Mouse (Mus musculus) lung, embryonic 14.5 days (tissue): Measurements from ENCODE around the gene Eif4h. TPM values are rescaled to one million over a fixed set of nuclear protein-coding genes. Genes with fewer than 3 reads are reported as not detected.
A peak's percentile ranks its signal among the peaks of the same experiment; 100 is the strongest.
"Not testable (repeated sequence)": the region's sequence is repeated elsewhere in the genome, so short reads cannot be mapped to it uniquely, and the experiment has no call there.

Experiments
- ATAC-seq: fragments of 200-750 bp; cut with Nextera tagmentation; 2 replicates; pipeline ENCODE4 v1.8.0; 2017; ENCODE audit warnings: mild to moderate bottlenecking, moderate TSS enrichment, moderate library complexity; ENCODE audit not compliant: insufficient read depth
- DNase-seq: peaks from one replicate; pipeline ENCODE4 v3.0.0-alpha.2; 2015
- H3K27ac ChIP-seq: fragments of 300-500 bp; sonication (generic); 2 replicates; pipeline ENCODE4 v1.5.1; 2014; ENCODE audit warnings: low read depth, mild to moderate bottlenecking, moderate library complexity
- H3K27me3 ChIP-seq: fragments of 300-500 bp; sonication (generic); 2 replicates; pipeline ENCODE4 v1.6.1; 2014; ENCODE audit warnings: low read length, control low read depth; ENCODE audit not compliant: insufficient read depth
- H3K36me3 ChIP-seq: fragments of 300-500 bp; sonication (generic); 2 replicates; pipeline ENCODE4 v1.6.1; 2014; ENCODE audit warnings: control low read depth; ENCODE audit not compliant: insufficient read depth
- H3K4me1 ChIP-seq: fragments of 300-500 bp; sonication (generic); 2 replicates; pipeline ENCODE4 v1.6.1; 2014; ENCODE audit warnings: antibody characterized with exemption, control low read depth; ENCODE audit not compliant: insufficient read depth
- H3K4me2 ChIP-seq: fragments of 300-500 bp; sonication (generic); 2 replicates; pipeline ENCODE4 v1.6.1; 2014; ENCODE audit warnings: mild to moderate bottlenecking
- H3K4me3 ChIP-seq: fragments of 300-500 bp; sonication (generic); 2 replicates; pipeline ENCODE4 v1.5.1; 2014; ENCODE audit warnings: low read depth, low read length
- H3K9ac ChIP-seq: fragments of 300-500 bp; sonication (generic); 2 replicates; pipeline ENCODE4 v1.6.1; 2014
- H3K9me3 ChIP-seq: fragments of 300-500 bp; sonication (generic); 2 replicates; pipeline ENCODE4 v1.6.1; 2016; ENCODE audit warnings: low read depth, low read length, control low read depth
- CTCF ChIP-seq: IDR thresholded peaks from 2 replicates; pipeline ENCODE4 v1.5.1; 2016; ENCODE audit warnings: antibody characterized with exemption, low read depth
- WGBS: fragments of 180-500 bp; shearing (Covaris S2); extraction: QIAGEN DNeasy Blood & Tissue Kit; methylation state at CpG from one replicate; pipeline ENCODE4 v1.1.7; 2014; 5-methylcytosine and 5-hydroxymethylcytosine counted together
- polyA plus RNA-seq: library from polyadenylated mRNA; unstranded; fragments of >200 nt; fragmentation: Nextera tagmentation; extraction: Ambion mirVana; gene quantifications from 2 replicates; pipeline ENCODE4 v1.2.1, GENCODE M21; 2014

Gene Eif4h
- polyA plus RNA-seq, 1 experiment from 2014 or later, result 559 TPM

DNA sequence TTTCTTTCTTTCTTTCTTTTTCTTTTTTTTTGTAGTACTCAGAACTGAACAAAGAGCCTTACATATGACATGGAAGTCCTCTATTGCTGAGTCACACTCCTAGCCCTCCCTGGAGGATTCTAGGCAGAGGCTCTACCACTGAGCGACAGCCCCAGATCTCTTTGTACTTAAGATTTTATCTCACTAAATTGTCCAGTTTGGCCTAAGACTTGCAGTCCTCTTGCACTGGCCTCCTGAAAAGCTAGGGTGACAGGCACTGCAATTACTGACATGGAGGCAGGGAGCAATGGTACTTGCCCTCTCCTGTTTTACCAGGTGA lies 32.9 kb upstream of the Eif4h start:
- no peak for DNase-seq
- H3K4me2 ChIP-seq, result no peak overlapping the region
- H3K36me3 ChIP-seq, result peaks cover 27% of the 10 kb centered on the region
- H3K4me1 ChIP-seq, result 0 out of 2 replicates have a peak, but pooled peaks cover 8% of the 10 kb centered on the region
- no peaks in the 10 kb centered on the region for H3K27me3 ChIP-seq
- H3K9ac ChIP-seq, result no peak overlapping the region
- no peak for ATAC-seq
- no peaks in the 10 kb centered on the region for H3K9me3 ChIP-seq
- TF ChIP-seq CTCF, result no peak
- no peak overlapping the region for H3K27ac ChIP-seq
- H3K4me3 ChIP-seq, result no peak overlapping the region
- 80% methylated on average over 1 of the region's 1 CpGs for WGBS

DNA sequence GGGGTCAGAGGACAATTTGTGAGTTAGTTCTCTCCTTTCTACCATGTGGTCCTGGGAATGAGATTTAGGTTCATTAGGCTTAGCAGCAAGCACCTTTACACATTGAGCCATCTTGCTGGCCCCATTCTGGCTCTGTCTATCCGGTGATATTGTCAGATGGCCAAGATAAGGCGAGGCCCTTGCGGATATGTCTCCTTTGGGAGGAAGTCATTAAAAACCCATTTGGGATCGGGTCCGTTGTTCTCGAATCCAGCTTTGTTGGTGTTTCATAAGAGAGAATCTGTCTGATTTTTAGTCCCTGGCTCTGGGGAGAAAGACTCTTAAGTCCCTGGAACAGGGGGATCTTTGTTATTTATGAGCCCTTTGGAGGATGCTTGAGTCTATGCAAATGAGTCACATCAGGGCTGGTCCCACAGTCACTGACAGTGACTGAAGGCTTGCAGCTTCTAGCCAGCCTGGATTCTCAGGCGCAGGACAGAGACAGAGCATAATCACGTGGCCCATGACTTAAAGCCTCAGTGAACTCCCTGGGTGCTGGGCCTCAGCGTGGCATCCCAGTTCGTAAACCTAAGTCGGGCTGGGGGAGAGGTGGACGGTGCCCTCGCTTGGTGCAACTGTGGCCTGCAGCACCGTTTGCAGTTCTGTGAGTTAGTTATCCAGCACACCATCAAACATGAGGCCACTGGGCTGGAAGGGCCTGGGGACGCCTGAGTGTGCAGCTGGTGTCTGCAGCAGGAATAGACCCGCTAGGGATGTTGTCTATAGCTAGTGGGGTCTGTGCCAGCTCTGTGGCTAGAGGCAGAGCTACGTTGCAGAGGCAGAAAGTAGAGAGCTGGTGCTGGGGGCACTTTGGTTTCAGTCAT lies 32.3 kb upstream of the Eif4h start:
- H3K9ac ChIP-seq, result no peak overlapping the region
- 0 out of 2 replicates have a peak, but pooled peaks cover 3% of the 10 kb centered on the region for H3K4me1 ChIP-seq
- no peak for ATAC-seq
- peaks cover 28% of the 10 kb centered on the region for H3K36me3 ChIP-seq
- H3K9me3 ChIP-seq, result no peaks in the 10 kb centered on the region
- no peak for TF ChIP-seq CTCF
- no peak overlapping the region for H3K4me3 ChIP-seq
- H3K27me3 ChIP-seq, result no peaks in the 10 kb centered on the region
- peak; percentile 42 for DNase-seq
- 65% methylated on average over 17 of the region's 17 CpGs for WGBS
- H3K27ac ChIP-seq, result no peak overlapping the region
- no peak overlapping the region for H3K4me2 ChIP-seq

DNA sequence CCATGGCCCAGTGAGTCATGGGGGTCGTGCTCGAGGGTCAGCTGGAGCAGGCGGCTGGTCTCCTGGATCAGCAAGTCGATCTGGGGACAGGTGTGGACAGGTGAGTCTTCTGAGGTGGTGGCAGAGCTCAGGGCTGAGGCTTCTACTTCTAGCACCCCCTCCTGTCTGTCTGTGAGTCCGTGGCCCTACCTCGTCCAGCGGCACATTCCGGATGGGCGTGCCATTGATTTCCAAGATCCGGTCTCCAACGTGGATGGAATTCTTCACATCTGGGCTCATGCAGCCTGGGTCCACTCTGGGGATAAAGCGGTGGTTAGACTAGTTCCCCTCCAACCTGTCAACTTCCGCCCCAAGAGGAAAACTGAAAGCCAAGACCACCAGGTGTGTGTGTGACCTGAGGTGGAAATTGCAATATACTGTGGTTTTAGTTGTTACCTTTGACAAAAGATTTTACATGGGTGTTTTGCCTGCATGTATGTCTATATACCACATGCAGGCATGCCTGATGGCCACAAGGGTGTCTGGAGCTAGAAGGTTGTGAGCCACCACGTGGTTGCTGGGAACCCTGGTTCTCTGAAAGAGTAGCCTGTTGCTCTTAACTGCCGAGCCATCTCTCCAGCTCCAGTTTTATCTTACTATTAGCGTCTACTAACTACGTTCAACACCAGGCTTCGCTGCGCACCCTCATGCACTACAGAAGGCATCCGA lies 29.9 kb upstream of the Eif4h start:
- Histone ChIP-seq H3K27me3 (no peaks in the 10 kb centered on the region), H3K4me3 (no peak overlapping the region), H3K9ac (no peak overlapping the region), H3K9me3 (no peaks in the 10 kb centered on the region), H3K36me3 (peaks cover 35% of the 10 kb centered on the region), H3K4me1 (no peaks in the 10 kb centered on the region), H3K4me2 (no peak overlapping the region), H3K27ac (no peak overlapping the region)
- DNase-seq (no peak), ATAC-seq (no peak)
- TF ChIP-seq CTCF, result no peak
- 76% methylated on average over 20 of the region's 20 CpGs for WGBS

DNA sequence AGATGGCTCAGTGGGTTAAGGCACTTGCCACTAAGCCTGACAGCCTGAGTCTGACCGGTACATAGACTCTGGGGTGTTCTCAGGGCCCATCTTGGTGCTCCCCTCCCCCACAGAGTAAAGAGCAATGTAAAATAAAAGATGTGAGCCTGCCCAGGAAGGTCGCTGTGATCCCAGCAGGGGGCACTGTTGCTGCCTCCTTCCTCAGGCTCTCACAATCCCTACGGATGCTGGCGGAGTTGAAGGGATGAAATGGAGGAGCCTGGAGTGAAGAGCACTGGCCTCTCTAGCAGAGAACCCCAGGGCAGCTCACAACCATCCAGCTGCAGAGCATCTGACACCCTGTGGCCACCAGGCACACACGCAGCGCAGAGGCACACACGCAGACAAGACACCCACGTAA lies 29.2 kb upstream of the Eif4h start:
- Histone ChIP-seq H3K4me1 (no peaks in the 10 kb centered on the region), H3K4me2 (no peak overlapping the region), H3K9me3 (no peaks in the 10 kb centered on the region), H3K27ac (no peak overlapping the region), H3K9ac (no peak overlapping the region), H3K4me3 (no peak overlapping the region), H3K36me3 (peaks cover 38% of the 10 kb centered on the region), H3K27me3 (no peaks in the 10 kb centered on the region)
- DNase-seq, result peak; percentile 70
- WGBS, result 39% methylated on average over 8 of the region's 8 CpGs
- peak; percentile 65 for TF ChIP-seq CTCF
- no peak for ATAC-seq

DNA sequence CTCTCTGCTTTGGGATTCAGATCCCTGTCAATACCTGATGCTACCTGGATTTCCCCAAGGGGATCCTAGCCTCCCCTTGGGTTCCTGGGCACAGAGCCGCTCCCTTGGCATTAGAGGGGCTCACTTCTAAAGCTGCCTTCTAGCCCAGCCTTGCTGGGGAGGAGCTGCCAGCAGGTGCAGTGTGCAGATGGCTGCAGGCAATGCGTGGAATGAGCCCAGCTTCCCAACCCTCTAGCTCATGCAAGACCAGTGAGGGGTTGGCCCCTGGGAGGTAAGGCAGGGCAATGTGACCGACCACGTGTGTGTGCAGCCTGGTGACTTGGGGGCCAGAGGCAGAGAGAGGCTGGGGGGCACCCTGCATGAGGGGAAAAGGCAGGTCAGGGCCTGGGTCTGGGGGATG lies 17.4 kb upstream of the Eif4h start:
- TF ChIP-seq CTCF, result no peak
- Histone ChIP-seq H3K9me3 (no peaks in the 10 kb centered on the region), H3K4me2 (no peak overlapping the region), H3K27me3 (no peaks in the 10 kb centered on the region), H3K4me3 (no peak overlapping the region), H3K27ac (no peak overlapping the region), H3K36me3 (peaks cover 34% of the 10 kb centered on the region; the same call in 1 of the 2 replicates), H3K4me1 (no peaks in the 10 kb centered on the region), H3K9ac (no peak overlapping the region)
- DNase-seq (no peak), ATAC-seq (no peak)
- WGBS, result 78% methylated on average over 4 of the region's 4 CpGs

DNA sequence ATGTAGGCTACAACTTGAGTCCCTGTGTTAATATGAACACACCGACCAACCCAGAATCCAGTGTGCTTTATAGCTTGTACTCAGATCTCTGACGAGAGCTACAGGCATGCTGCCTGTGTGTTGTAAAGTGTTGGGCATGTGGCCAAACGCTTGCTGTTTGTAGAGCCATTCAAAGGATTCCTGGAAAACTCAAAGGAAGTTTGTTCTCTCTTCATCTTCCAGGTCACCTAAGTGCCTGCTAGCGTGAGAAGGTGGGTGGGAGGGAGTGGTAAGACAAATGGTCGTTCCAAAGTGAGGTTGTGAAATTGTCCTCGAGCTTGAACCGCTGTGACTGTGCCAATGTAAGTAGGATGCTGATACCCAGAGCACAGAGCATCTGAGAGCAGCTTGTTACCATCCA lies 12.7 kb upstream of the Eif4h start:
- ATAC-seq (peak; percentile 50), DNase-seq (peak; percentile 87)
- Histone ChIP-seq H3K4me2 (no peak overlapping the region), H3K4me3 (no peak overlapping the region), H3K9ac (no peak overlapping the region), H3K36me3 (0 out of 2 replicates have a peak, but pooled peaks cover 4% of the 10 kb centered on the region), H3K9me3 (no peaks in the 10 kb centered on the region), H3K27ac (no peak overlapping the region), H3K4me1 (no peaks in the 10 kb centered on the region), H3K27me3 (no peaks in the 10 kb centered on the region)
- no peak for TF ChIP-seq CTCF
- WGBS, result 18% methylated on average over 7 of the region's 7 CpGs

DNA sequence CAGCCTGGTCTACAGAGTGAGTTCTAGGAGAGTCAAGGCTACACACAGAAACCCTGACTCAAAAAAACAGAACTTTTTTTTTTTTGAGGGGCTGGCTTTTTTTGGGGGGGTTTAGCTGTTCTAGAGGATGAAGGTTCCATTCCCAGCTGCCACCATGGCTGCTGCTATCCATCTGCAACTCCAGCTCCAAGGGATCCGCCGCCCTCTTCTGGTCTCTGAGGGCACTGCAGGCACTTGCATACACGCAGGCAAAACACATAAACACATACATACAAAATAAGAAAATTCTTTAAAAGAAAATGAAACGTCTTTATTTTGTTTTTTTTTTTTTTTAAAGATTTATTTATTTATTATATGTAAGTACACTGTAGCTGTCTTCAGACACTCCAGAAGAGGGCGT lies 11.6 kb upstream of the Eif4h start:
- H3K4me3 ChIP-seq, result no peak overlapping the region
- H3K9me3 ChIP-seq, result no peaks in the 10 kb centered on the region
- H3K9ac ChIP-seq, result no peak overlapping the region
- ATAC-seq, result no peak
- no peak overlapping the region for H3K4me2 ChIP-seq
- no peaks in the 10 kb centered on the region for H3K4me1 ChIP-seq
- peak; percentile 59 for TF ChIP-seq CTCF
- H3K27me3 ChIP-seq, result no peaks in the 10 kb centered on the region
- 38% methylated on average over 4 of the region's 5 CpGs for WGBS
- H3K36me3 ChIP-seq, result no peaks in the 10 kb centered on the region
- DNase-seq, result peak; percentile 65
- H3K27ac ChIP-seq, result no peak overlapping the region

DNA sequence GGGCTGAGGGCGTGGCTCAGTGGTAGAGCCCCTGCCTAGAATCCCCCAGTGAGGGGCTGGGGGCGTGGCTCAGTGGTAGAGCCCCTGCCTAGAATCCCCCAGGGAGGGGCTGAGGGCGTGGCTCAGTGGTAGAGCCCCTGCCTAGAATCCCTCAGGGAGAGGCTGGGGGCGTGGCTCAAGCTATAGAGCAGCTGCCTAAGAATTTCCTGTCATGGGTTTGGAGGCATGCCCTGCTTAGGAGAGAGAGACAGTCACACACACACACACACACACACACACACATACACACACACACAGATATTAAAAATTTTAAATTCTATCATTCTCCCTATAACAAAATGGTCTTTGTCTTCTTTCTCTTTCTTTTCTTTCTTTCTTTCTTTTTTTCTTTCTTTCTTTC lies 9.7 kb upstream of the Eif4h start:
- H3K4me1 ChIP-seq, H3K9me3 ChIP-seq, H3K4me2 ChIP-seq, H3K27me3 ChIP-seq, H3K27ac ChIP-seq, H3K36me3 ChIP-seq, H3K4me3 ChIP-seq, H3K9ac ChIP-seq, ATAC-seq: not testable (repeated sequence)
- 67% methylated on average over 2 of the region's 4 CpGs for WGBS
- peak; percentile 63 for DNase-seq
